Mouse (Mus musculus) lung, embryonic 15.5 days (tissue): ENCODE measurements at regions not wholly inside any gene's neighbourhood (a gene's known extent, or its start where the extent isn't known, plus 50 kb on each side); places are given as distances from the start of the nearest gene placed in this dataset.

Experiments used
- ATAC-seq: fragments of 200-750 bp; cut with Nextera tagmentation; 2 replicates; pipeline ENCODE4 v1.8.0; 2017; ENCODE audit warnings: moderate number of reproducible peaks, borderline replicate concordance; ENCODE audit not compliant: low FRiP score, low TSS enrichment; ENCODE audit errors: extremely low read depth
- H3K27ac ChIP-seq: fragments of 300-500 bp; sonication (generic); 2 replicates; pipeline ENCODE4 v1.5.1; 2015; ENCODE audit warnings: moderate library complexity, mild to moderate bottlenecking, inconsistent platforms
- H3K27me3 ChIP-seq: fragments of 300-500 bp; sonication (generic); 2 replicates; pipeline ENCODE4 v1.6.1; 2015; ENCODE audit warnings: inconsistent platforms
- H3K36me3 ChIP-seq: fragments of 300-500 bp; sonication (generic); 2 replicates; pipeline ENCODE4 v1.6.1; 2015; ENCODE audit warnings: inconsistent platforms
- H3K4me1 ChIP-seq: fragments of 300-500 bp; sonication (generic); 2 replicates; pipeline ENCODE4 v1.6.1; 2015; ENCODE audit warnings: inconsistent platforms
- H3K4me2 ChIP-seq: fragments of 300-500 bp; sonication (generic); 2 replicates; pipeline ENCODE4 v1.6.1; 2015; ENCODE audit warnings: inconsistent platforms, mild to moderate bottlenecking, moderate library complexity
- H3K4me3 ChIP-seq: fragments of 300-500 bp; sonication (generic); 2 replicates; pipeline ENCODE4 v1.5.1; 2015; ENCODE audit warnings: mild to moderate bottlenecking, inconsistent platforms
- H3K9ac ChIP-seq: fragments of 300-500 bp; sonication (generic); 2 replicates; pipeline ENCODE4 v1.6.1; 2015; ENCODE audit warnings: inconsistent platforms
- H3K9me3 ChIP-seq: fragments of 300-500 bp; sonication (generic); 2 replicates; pipeline ENCODE4 v1.6.1; 2016; ENCODE audit warnings: inconsistent platforms
- WGBS: fragments of 180-500 bp; shearing (Covaris S2); methylation state at CpG from one replicate; pipeline ENCODE4 v1.1.7; 2015; 5-methylcytosine and 5-hydroxymethylcytosine counted together

- no peaks in the 10 kb centered on the region for H3K9me3 ChIP-seq
- no peaks in the 10 kb centered on the region for H3K27me3 ChIP-seq
- no peak for ATAC-seq
- H3K4me1 ChIP-seq, result no peaks in the 10 kb centered on the region
- H3K36me3 ChIP-seq, result no peaks in the 10 kb centered on the region
- no peak overlapping the region for H3K27ac ChIP-seq
- 66% methylated on average over 18 of the region's 18 CpGs for WGBS
- no peak overlapping the region for H3K4me3 ChIP-seq
- no peak overlapping the region for H3K9ac ChIP-seq
- H3K4me2 ChIP-seq, result no peak overlapping the region
These were observed 98.2 kb downstream of the Cyp26a1 start for GRCm38 (mm10) chr19:37795552-37796343.

DNA sequence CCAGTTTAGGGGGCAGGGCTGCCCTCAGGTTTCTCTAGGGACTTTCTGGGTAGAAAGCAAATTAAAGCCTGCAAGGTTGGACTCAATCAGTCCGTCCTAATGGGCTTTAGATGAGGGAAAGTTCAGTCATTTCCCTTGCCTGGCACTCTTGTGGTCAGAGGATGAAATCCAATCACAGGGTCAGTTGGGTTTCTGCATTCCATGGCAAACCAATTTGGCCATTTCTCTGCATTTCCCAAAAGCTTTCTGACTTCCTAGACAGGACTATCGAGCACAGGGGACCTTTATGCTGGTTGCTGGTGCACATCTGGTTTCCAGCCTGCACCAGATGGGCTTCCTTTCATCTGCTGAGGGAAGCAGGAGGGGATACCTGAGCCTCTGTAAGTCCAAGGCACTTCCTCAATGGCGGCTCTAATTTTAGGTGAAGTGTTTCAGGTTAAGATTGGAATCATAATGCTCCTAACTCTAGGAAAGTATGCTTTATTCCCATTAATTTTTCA, 102.6 kb downstream of the Cyp26a1 start:
- WGBS, result 69% methylated on average over 3 of the region's 3 CpGs
- H3K4me1 ChIP-seq, result no peaks in the 10 kb centered on the region
- H3K27me3 ChIP-seq, result no peaks in the 10 kb centered on the region
- no peaks in the 10 kb centered on the region for H3K9me3 ChIP-seq
- no peak overlapping the region for H3K9ac ChIP-seq
- no peak overlapping the region for H3K27ac ChIP-seq
- H3K4me3 ChIP-seq, result no peak overlapping the region
- no peaks in the 10 kb centered on the region for H3K36me3 ChIP-seq
- ATAC-seq, result no peak
- H3K4me2 ChIP-seq, result no peak overlapping the region

DNA sequence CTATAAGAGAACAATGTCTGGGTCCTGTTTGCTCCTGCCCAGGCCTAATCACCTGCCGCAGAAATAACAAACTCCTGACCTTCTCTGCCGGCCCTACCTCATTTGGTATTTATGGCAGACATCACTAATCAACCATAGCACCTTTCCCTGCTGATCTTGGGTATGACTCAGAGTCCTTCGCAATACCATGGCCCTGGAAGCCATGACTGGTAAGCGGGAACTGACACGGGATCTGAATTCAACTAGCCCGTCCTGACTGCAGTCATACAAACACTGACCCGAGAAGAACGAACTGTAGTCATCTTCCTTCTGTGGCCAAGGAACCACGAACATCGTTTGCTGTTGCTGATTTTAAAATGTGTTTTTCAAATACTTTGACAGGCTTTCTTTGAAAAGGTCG, 112.1 kb downstream of the Cyp26a1 start:
- Histone ChIP-seq H3K36me3 (no peaks in the 10 kb centered on the region), H3K27me3 (no peaks in the 10 kb centered on the region), H3K9ac (no peak overlapping the region), H3K4me2 (no peak overlapping the region), H3K27ac (no peak overlapping the region), H3K4me3 (no peak overlapping the region), H3K4me1 (peaks cover 9% of the 10 kb centered on the region), H3K9me3 (no peaks in the 10 kb centered on the region)
- WGBS, result 75% methylated on average over 11 of the region's 11 CpGs
- no peak for ATAC-seq

DNA sequence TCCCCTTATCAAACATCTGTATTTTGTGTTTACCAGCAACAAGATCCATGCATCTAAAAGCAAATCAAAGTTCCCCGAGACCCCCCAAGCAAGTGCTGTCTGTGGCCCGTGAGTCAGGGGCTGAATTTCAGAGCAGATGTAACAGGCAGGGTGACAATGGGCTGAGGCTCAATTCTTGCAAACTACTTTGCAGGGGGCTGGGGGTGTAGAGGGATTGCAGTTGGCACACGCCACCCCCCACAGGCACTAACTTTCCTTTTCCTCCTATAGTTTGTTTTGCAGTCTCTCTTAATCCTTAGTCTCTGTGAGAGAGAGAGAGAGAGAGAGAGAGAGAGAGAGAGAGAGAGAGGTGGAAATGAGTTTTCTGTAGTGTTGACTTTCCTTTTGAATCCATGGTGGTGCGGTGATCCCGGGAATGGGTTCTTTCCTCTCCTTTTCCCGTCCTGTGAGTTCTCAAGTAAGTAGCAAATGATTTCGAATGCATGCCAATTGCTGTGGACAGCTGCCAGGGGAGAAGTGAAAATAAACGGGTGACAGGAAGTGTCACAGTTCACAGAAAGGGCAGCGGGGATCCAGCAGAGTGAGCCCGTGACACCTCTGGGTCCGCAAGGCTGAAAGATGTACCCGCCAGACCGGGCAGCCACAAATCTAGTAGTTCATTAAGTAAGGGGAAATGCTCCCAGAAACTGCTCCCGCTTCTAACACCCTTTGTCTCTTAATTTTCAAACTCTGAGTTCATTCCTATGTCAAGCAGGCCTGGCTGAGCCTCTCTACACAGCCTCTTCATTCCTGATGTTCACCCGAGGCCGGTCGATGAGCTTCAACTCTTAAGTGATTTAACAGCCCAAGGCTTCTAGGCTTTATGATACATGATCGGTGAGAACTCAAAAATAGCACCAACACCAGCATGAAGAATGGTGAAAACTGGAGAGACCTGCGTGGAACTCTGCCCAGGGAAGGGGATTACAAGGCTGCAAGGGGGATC, 116.8 kb downstream of the Cyp26a1 start:
- WGBS, result 11% methylated on average over 19 of the region's 19 CpGs
- ATAC-seq, result no peak
- Histone ChIP-seq H3K4me3 (no peak overlapping the region), H3K9ac (no peak overlapping the region), H3K27ac (no peak overlapping the region), H3K9me3 (no peaks in the 10 kb centered on the region), H3K36me3 (no peaks in the 10 kb centered on the region), H3K4me1 (peaks cover 9% of the 10 kb centered on the region), H3K4me2 (peak overlapping the region; percentile 47), H3K27me3 (no peaks in the 10 kb centered on the region)

DNA sequence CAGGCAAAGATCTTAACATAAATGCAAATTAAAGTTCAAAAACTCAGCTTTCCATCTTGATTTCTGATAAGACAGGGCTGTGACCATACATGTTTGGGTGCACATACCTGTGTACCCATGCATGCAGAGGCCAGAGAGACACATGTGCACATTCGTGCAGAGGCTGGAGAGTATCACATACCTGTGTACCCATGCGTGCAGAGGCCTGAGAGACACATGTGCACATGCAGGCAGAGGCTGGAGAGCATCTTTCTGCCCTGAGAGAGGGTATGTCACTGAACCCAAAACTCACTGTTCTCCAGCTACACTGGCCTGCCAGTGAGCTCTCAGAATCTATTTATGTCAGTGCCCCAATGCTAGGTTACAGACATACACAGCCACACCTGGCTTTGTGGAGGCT, 118.0 kb downstream of the Cyp26a1 start:
- Histone ChIP-seq H3K9me3 (no peaks in the 10 kb centered on the region), H3K9ac (no peak overlapping the region), H3K36me3 (no peaks in the 10 kb centered on the region), H3K4me2 (no peak overlapping the region), H3K4me3 (no peak overlapping the region), H3K27me3 (no peaks in the 10 kb centered on the region), H3K27ac (no peak overlapping the region), H3K4me1 (peaks cover 9% of the 10 kb centered on the region)
- no peak for ATAC-seq
- WGBS, result 88% methylated on average over 2 of the region's 2 CpGs

DNA sequence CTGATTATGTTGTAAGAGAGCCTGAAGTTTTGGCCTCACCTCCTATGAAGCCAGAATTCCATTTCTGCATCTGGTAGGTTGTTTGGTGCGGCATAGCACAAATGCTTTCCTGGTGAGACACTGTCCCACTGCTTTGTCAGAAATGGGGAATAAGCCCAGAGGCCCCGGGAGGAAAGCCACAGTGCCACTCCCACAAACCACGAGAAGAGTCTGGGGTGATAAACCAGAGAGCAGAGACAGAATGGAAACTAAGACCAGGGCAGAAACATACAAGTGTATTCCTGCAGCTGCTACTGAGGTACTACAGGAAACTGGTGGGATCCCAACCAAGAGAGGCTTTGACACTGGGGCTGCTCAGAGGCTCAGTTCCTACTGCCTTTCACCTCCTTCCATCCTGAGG, 123.6 kb downstream of the Cyp26a1 start:
- no peaks in the 10 kb centered on the region for H3K36me3 ChIP-seq
- H3K9ac ChIP-seq, result no peak overlapping the region
- H3K4me3 ChIP-seq, result no peak overlapping the region
- no peaks in the 10 kb centered on the region for H3K4me1 ChIP-seq
- no peaks in the 10 kb centered on the region for H3K27me3 ChIP-seq
- no peak overlapping the region for H3K4me2 ChIP-seq
- ATAC-seq, result no peak
- no peak overlapping the region for H3K27ac ChIP-seq
- no peaks in the 10 kb centered on the region for H3K9me3 ChIP-seq
- WGBS, result 53% methylated on average over 3 of the region's 3 CpGs

- no peaks in the 10 kb centered on the region for H3K9me3 ChIP-seq
- H3K9ac ChIP-seq, result no peak overlapping the region
- no peaks in the 10 kb centered on the region for H3K36me3 ChIP-seq
- no peaks in the 10 kb centered on the region for H3K27me3 ChIP-seq
- no peaks in the 10 kb centered on the region for H3K4me1 ChIP-seq
- H3K4me2 ChIP-seq, result no peak overlapping the region
- H3K4me3 ChIP-seq, result no peak overlapping the region
- 74% methylated on average over 3 of the region's 3 CpGs for WGBS
- no peak overlapping the region for H3K27ac ChIP-seq
- ATAC-seq, result no peak
These were observed 124.1 kb downstream of the Cyp26a1 start for GRCm38 (mm10) chr19:37821671-37822190.

- H3K27ac ChIP-seq, result no peak overlapping the region
- no peaks in the 10 kb centered on the region for H3K36me3 ChIP-seq
- H3K9ac ChIP-seq, result no peak overlapping the region
- no peak overlapping the region for H3K4me3 ChIP-seq
- H3K9me3 ChIP-seq, result no peaks in the 10 kb centered on the region
- H3K4me2 ChIP-seq, result no peak overlapping the region
- no peak for ATAC-seq
- H3K27me3 ChIP-seq, result no peaks in the 10 kb centered on the region
- WGBS, result 69% methylated on average over 5 of the region's 5 CpGs
- H3K4me1 ChIP-seq, result no peaks in the 10 kb centered on the region
These were observed 126.6 kb downstream of the Cyp26a1 start for GRCm38 (mm10) chr19:37824155-37824554.

- H3K4me3 ChIP-seq, result no peak overlapping the region
- no peaks in the 10 kb centered on the region for H3K9me3 ChIP-seq
- no peak overlapping the region for H3K9ac ChIP-seq
- H3K27me3 ChIP-seq, result no peaks in the 10 kb centered on the region
- no peaks in the 10 kb centered on the region for H3K4me1 ChIP-seq
- H3K27ac ChIP-seq, result no peak overlapping the region
- no peak overlapping the region for H3K4me2 ChIP-seq
- no peaks in the 10 kb centered on the region for H3K36me3 ChIP-seq
- no peak for ATAC-seq
These were observed 133.8 kb downstream of the Cyp26a1 start for GRCm38 (mm10) chr19:37831406-37831805.

DNA sequence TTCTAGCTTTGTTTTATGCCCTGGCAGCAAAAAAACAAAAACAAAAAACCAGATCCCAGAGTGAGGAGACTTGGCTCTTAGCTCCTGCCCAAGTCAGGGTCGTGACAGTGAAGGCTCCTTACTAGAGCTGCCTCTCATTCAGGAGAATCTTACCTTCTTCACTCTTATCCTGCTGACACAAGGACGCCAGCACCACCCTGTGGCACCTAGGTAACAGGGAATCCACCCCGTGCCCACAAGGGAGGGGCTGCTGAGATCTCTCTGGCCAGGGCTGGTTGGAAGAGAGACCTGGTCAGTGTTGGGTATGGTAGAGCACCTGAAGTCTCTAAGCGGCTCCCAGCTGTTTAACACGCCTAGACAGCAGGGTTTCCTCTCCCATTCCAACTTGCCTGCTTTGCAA, 139.3 kb downstream of the Cyp26a1 start:
- WGBS, result 45% methylated on average over 5 of the region's 5 CpGs
- H3K4me1 ChIP-seq, result no peaks in the 10 kb centered on the region
- no peak overlapping the region for H3K27ac ChIP-seq
- ATAC-seq, result no peak
- H3K4me3 ChIP-seq, result no peak overlapping the region
- H3K9me3 ChIP-seq, result no peaks in the 10 kb centered on the region
- H3K4me2 ChIP-seq, result no peak overlapping the region
- H3K9ac ChIP-seq, result no peak overlapping the region
- no peaks in the 10 kb centered on the region for H3K27me3 ChIP-seq
- H3K36me3 ChIP-seq, result no peaks in the 10 kb centered on the region
